Mouse (Mus musculus) myocyte (in vitro differentiated cells): ENCODE data around the gene Taf10. TPM values are rescaled to one million over a fixed set of nuclear protein-coding genes. Genes with fewer than 3 reads are reported as not detected.

ENCODE experiments used
- H3K27me3 ChIP-seq: one replicate; pipeline ENCODE4 v1.6.1; 2011; ENCODE audit not compliant: control insufficient read depth, insufficient read depth, insufficient read length
- H3K36me3 ChIP-seq: one replicate; pipeline ENCODE4 v1.6.1; 2011; ENCODE audit not compliant: control insufficient read depth, insufficient read depth
- H3K4me2 ChIP-seq: one replicate; pipeline ENCODE4 v1.6.1; 2011; ENCODE audit warnings: low read depth, control low read depth
- H3K4me3 ChIP-seq: one replicate; pipeline ENCODE4 v1.5.1; 2011; ENCODE audit warnings: mild to moderate bottlenecking, control low read depth, moderate library complexity
- H3K79me2 ChIP-seq: one replicate; pipeline ENCODE4 v1.6.1; 2011; ENCODE audit not compliant: control insufficient read depth, insufficient read depth
- H3ac ChIP-seq: one replicate; pipeline ENCODE4 v1.6.1; 2011; ENCODE audit not compliant: control insufficient read depth, insufficient read length
- CEBPB ChIP-seq: IDR thresholded peaks from 2 replicates; pipeline ENCODE4 v1.6.1; 2011; ENCODE audit warnings: mild to moderate bottlenecking, moderate library complexity; ENCODE audit not compliant: poor library complexity, insufficient read depth, severe bottlenecking
- E2F4 ChIP-seq: IDR thresholded peaks from one replicate; pipeline ENCODE4 v1.6.1; 2011; ENCODE audit warnings: mild to moderate bottlenecking, control low read depth, moderate library complexity; ENCODE audit not compliant: insufficient read depth
- MAX ChIP-seq: IDR thresholded peaks from one replicate; pipeline ENCODE4 v1.6.1; 2011; ENCODE audit warnings: low read depth, mild to moderate bottlenecking, control low read depth
- MYOD1 ChIP-seq, 3 experiments: IDR thresholded peaks; one replicate each; pipeline ENCODE4 v1.6.1; 2011; ENCODE audit warnings: control low read depth in 2 of 3, low read depth in 2 of 3, mild to moderate bottlenecking in 2 of 3, moderate library complexity in 1 of 3; ENCODE audit not compliant: insufficient read length in 2 of 3, control insufficient read depth in 1 of 3
- MYOG ChIP-seq, 3 experiments: IDR thresholded peaks; one replicate each; pipeline ENCODE4 v1.6.1; 2011; ENCODE audit warnings: control low read depth in 2 of 3, low read depth in 2 of 3, mild to moderate bottlenecking in 2 of 3; ENCODE audit not compliant: insufficient read length in 2 of 3, control insufficient read depth in 1 of 3, insufficient read depth in 1 of 3
- POLR2A ChIP-seq: IDR thresholded peaks from one replicate; pipeline ENCODE4 v1.6.1; 2011; ENCODE audit warnings: low read depth, mild to moderate bottlenecking, control low read depth, moderate library complexity; ENCODE audit not compliant: insufficient read length
- POLR2AphosphoS2 ChIP-seq: IDR thresholded peaks from one replicate; pipeline ENCODE4 v1.6.1; 2011; ENCODE audit warnings: low read depth, control low read depth; ENCODE audit not compliant: insufficient read length
- REST ChIP-seq: IDR thresholded peaks from one replicate; pipeline ENCODE4 v1.6.1; 2011; ENCODE audit warnings: mild to moderate bottlenecking, control low read depth, moderate library complexity; ENCODE audit not compliant: insufficient read depth, insufficient read length
- SRF ChIP-seq: IDR thresholded peaks from one replicate; pipeline ENCODE4 v1.6.1; 2011; ENCODE audit warnings: low read depth; ENCODE audit not compliant: control insufficient read depth, insufficient read length
- TCF12 ChIP-seq: IDR thresholded peaks from one replicate; pipeline ENCODE4 v1.6.1; 2011; ENCODE audit warnings: mild to moderate bottlenecking, control low read depth; ENCODE audit not compliant: poor library complexity, insufficient read depth, severe bottlenecking
- TCF3 ChIP-seq: IDR thresholded peaks from one replicate; pipeline ENCODE4 v1.6.1; 2011; ENCODE audit warnings: low read depth, control low read depth; ENCODE audit not compliant: insufficient read length
- USF1 ChIP-seq: IDR thresholded peaks from one replicate; pipeline ENCODE4 v1.6.1; 2011; ENCODE audit warnings: low read depth, mild to moderate bottlenecking, control low read depth, moderate library complexity
- polyA plus RNA-seq: library from polyadenylated mRNA; unstranded; fragments of >200 nt; fragmentation: generic; extraction: Trizol; gene quantifications from one replicate; pipeline ENCODE4 v1.2.1, GENCODE M21; 2012; ENCODE audit warnings: missing spikeins

Taf10 gene
- polyA plus RNA-seq, 1 experiment = 249 TPM

GRCm38 (mm10) chr7:105721916-105722315 lies 22.2 kb downstream of the Taf10 start:
- peaks cover 3% of the 10 kb centered on the region for H3K36me3 ChIP-seq
- H3K79me2 ChIP-seq = no peaks in the 10 kb centered on the region
- TF ChIP-seq POLR2AphosphoS2 (no peak), MYOD1 (IDR thresholded peaks at IDR 0.05; ENCODE audit: control insufficient read depth in 1 of 3, insufficient read length in 2 of 3, low read depth in 2 of 3) (no peak), MAX (no peak), USF1 (no peak), TCF12 (no peak), SRF (no peak), TCF3 (no peak), E2F4 (no peak), POLR2A (no peak), MYOG (IDR thresholded peaks at IDR 0.05; ENCODE audit: control insufficient read depth in 1 of 3, insufficient read depth in 1 of 3, insufficient read length in 2 of 3, low read depth in 2 of 3) (no peak), REST (no peak), CEBPB (no peak)
- H3K27me3 ChIP-seq = no peaks in the 10 kb centered on the region
- no peak overlapping the region for H3K4me3 ChIP-seq
- H3ac ChIP-seq = no peak overlapping the region
- H3K4me2 ChIP-seq = no peak overlapping the region

GRCm38 (mm10) chr7:105715366-105715765 lies 28.8 kb downstream of the Taf10 start:
- no peaks in the 10 kb centered on the region for H3K27me3 ChIP-seq
- no peaks in the 10 kb centered on the region for H3K79me2 ChIP-seq
- no peak overlapping the region for H3ac ChIP-seq
- H3K4me2 ChIP-seq = no peak overlapping the region
- TF ChIP-seq TCF3 (no peak), MYOG (IDR thresholded peaks at IDR 0.05; ENCODE audit: control insufficient read depth in 1 of 3, insufficient read depth in 1 of 3, insufficient read length in 2 of 3, low read depth in 2 of 3) (no peak), MAX (no peak), SRF (no peak), POLR2AphosphoS2 (no peak), E2F4 (no peak), CEBPB (no peak), USF1 (no peak), MYOD1 (IDR thresholded peaks at IDR 0.05; ENCODE audit: control insufficient read depth in 1 of 3, insufficient read length in 2 of 3, low read depth in 2 of 3) (no peak)
- H3K4me3 ChIP-seq = no peak overlapping the region
- H3K36me3 ChIP-seq = no peaks in the 10 kb centered on the region

- Histone ChIP-seq H3K79me2 (no peaks in the 10 kb centered on the region), H3K4me3 (no peak overlapping the region), H3K27me3 (peaks cover 4% of the 10 kb centered on the region), H3K36me3 (no peaks in the 10 kb centered on the region), H3K4me2 (no peak overlapping the region), H3ac (no peak overlapping the region)
- no peak for TF ChIP-seq MAX
- no peak for TF ChIP-seq TCF12
- no peak for TF ChIP-seq MYOD1 (IDR thresholded peaks at IDR 0.05; ENCODE audit: control insufficient read depth in 1 of 3, insufficient read length in 2 of 3, low read depth in 2 of 3)
- no peak for TF ChIP-seq REST
- no peak for TF ChIP-seq SRF
- no peak for TF ChIP-seq TCF3
These were observed 35.4 kb downstream of the Taf10 start for GRCm38 (mm10) chr7:105708733-105709132.

DNA sequence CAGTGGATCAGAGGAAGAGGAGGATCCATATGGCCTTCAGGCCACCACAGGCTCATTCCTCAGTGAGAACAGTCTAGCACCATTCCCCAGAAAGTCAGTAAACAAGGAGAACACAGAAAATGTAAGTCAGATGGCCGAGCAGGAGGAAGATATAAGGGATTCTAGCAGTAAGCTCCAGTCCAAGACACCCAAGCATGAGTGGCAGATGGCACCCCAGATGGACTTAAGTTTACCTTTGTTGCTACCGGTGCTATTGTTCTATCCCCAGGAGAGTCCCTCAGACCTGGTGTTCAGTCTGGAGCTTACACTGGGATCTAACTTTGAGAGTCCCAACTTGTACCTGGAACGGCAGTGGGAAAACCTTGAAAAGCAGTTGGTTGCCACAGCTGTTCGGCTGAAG lies 40.3 kb downstream of the Taf10 start:
- no peak overlapping the region for H3K4me3 ChIP-seq
- H3ac ChIP-seq = no peak overlapping the region
- TF ChIP-seq USF1 (no peak), POLR2A (no peak), TCF3 (no peak), SRF (no peak), E2F4 (no peak), MYOG (IDR thresholded peaks at IDR 0.05; ENCODE audit: control insufficient read depth in 1 of 3, insufficient read depth in 1 of 3, insufficient read length in 2 of 3, low read depth in 2 of 3) (no peak), MYOD1 (IDR thresholded peaks at IDR 0.05; ENCODE audit: control insufficient read depth in 1 of 3, insufficient read length in 2 of 3, low read depth in 2 of 3) (no peak), POLR2AphosphoS2 (no peak), CEBPB (no peak), TCF12 (no peak), REST (no peak)
- peaks cover 9% of the 10 kb centered on the region for H3K27me3 ChIP-seq
- H3K36me3 ChIP-seq = no peaks in the 10 kb centered on the region
- no peak overlapping the region for H3K4me2 ChIP-seq
- H3K79me2 ChIP-seq = no peaks in the 10 kb centered on the region

DNA sequence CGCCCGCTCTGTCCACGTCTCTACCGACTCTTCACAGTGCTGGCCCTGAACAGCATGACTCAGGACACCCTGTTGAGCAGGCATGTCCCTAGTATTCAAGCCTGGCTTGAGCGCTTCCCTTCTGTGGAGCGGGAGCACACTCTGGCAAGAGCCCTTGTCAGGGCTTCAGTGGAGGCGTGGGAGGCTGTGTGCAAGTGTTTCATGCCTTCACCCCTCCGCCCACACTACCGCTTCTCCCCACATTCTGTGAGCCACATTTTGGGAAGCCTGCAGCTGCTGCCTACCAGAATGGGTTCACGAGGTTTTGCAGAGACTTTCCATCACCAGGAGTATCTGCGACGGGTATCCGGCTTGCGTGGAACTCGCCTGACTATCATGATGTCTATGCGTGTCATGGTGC lies 41.0 kb downstream of the Taf10 start:
- Histone ChIP-seq H3K27me3 (peaks cover 9% of the 10 kb centered on the region), H3ac (no peak overlapping the region), H3K4me3 (no peak overlapping the region), H3K79me2 (no peaks in the 10 kb centered on the region), H3K36me3 (no peaks in the 10 kb centered on the region), H3K4me2 (no peak overlapping the region)
- TF ChIP-seq POLR2AphosphoS2 (no peak), MYOD1 (IDR thresholded peaks at IDR 0.05; ENCODE audit: control insufficient read depth in 1 of 3, insufficient read length in 2 of 3, low read depth in 2 of 3) (no peak), USF1 (no peak), SRF (no peak), E2F4 (no peak), CEBPB (no peak), MAX (no peak), POLR2A (no peak), REST (no peak), TCF3 (no peak), MYOG (IDR thresholded peaks at IDR 0.05; ENCODE audit: control insufficient read depth in 1 of 3, insufficient read depth in 1 of 3, insufficient read length in 2 of 3, low read depth in 2 of 3) (no peak), TCF12 (no peak)
